Mouse (Mus musculus): Measurements from ENCODE around the gene Grsf1. TPM values are rescaled to one million over a fixed set of nuclear protein-coding genes. Genes with fewer than 3 reads are reported as not detected.

Grsf1 gene
- polyA plus RNA-seq, 1 experiment: 27.3 TPM

DNA sequence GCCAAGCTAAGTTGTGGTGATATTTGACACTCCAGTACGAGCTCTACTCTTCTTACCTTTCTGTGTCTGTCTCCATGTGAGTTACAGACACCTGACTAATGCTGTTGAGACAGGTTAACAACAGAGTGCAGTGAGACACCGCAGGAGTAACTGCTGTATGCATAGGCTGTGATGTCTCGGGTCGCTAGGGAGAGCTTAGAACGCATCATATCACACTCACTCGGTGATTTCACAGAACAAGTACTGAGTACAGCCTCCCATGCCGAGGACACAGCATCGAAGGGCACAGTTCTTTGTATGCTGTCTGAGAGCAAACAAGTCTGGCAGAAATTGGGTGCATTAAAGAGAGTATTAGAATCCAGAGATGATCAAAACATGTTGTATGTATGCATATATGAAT lies 46.0 kb downstream of the Grsf1 start:
- H3K4me3 ChIP-seq (ENCODE audit: control insufficient read depth, insufficient read depth, low read length): no peak overlapping the region
- H3K36me3 ChIP-seq (ENCODE audit: control insufficient read depth, insufficient read depth, low read length): no peaks in the 10 kb centered on the region
- H3K27me3 ChIP-seq (ENCODE audit: control insufficient read depth, insufficient read depth, low read length): no peaks in the 10 kb centered on the region
- TF ChIP-seq CTCF (IDR thresholded peaks at IDR 0.05; ENCODE audit: borderline replicate concordance, control insufficient read depth, extremely low read depth, insufficient read depth, low read length, poor library complexity) (no peak), POLR2A (IDR thresholded peaks at IDR 0.05; ENCODE audit: control insufficient read depth, extremely low read depth, insufficient read depth, low read length, poor library complexity) (no peak)
- H3K27ac ChIP-seq (ENCODE audit: control insufficient read depth, insufficient read depth, low read length): no peak overlapping the region
- DNase-seq: no peak
- H3K4me1 ChIP-seq (replicated peaks; ENCODE audit: control insufficient read depth, insufficient read depth, low read length): no peaks in the 10 kb centered on the region
- 97% methylated on average over 8 of the region's 8 CpGs for WGBS

DNA sequence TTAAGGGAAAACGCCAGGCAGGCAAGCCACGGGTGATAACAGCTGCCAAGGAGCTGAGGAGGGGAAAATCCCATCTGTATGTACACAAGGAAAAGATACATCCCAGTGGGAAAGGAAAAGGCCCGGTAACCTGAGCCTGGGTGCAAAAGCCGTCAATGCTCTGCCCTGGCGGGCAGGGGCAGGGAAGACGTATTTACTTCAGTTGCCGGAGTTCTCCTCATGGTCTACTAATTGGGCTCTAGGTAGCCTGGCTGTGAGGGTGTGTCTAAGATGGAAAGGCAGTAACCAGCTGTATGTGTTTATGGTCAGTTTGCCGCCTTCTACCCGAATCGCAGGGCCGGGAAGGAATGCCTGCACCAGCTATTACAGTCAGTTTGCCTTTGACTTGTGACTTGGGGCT lies 46.8 kb downstream of the Grsf1 start:
- TF ChIP-seq POLR2A (IDR thresholded peaks at IDR 0.05; ENCODE audit: control insufficient read depth, extremely low read depth, insufficient read depth, low read length, poor library complexity) (no peak), CTCF (IDR thresholded peaks at IDR 0.05; ENCODE audit: borderline replicate concordance, control insufficient read depth, extremely low read depth, insufficient read depth, low read length, poor library complexity) (no peak)
- Histone ChIP-seq H3K4me1 (replicated peaks; ENCODE audit: control insufficient read depth, insufficient read depth, low read length) (no peaks in the 10 kb centered on the region), H3K4me3 (ENCODE audit: control insufficient read depth, insufficient read depth, low read length) (no peak overlapping the region), H3K36me3 (ENCODE audit: control insufficient read depth, insufficient read depth, low read length) (no peaks in the 10 kb centered on the region), H3K27me3 (ENCODE audit: control insufficient read depth, insufficient read depth, low read length) (no peaks in the 10 kb centered on the region), H3K27ac (ENCODE audit: control insufficient read depth, insufficient read depth, low read length) (no peak overlapping the region)
- 94% methylated on average over 11 of the region's 11 CpGs for WGBS
- DNase-seq: no peak

DNA sequence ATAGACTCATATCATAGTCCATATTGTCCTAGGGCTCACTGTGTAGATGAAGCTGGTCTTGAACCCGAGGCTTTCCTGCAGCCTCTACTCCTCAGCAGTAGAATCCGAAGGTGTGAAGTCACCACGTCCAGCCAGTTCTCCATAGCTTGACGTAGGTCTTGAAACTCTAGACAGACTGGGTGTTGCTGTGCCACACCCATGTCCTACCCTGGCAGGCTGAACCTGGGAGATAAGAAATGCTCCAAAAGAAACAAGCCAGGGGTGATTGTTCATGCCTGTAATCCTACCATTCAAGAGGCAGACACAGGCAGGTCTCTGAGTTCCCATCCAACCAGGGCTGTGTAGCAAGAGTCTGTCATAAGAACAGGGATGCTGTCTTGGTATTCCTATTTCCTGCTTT lies 48.4 kb downstream of the Grsf1 start:
- WGBS: 96% methylated on average over 4 of the region's 4 CpGs
- no peaks in the 10 kb centered on the region for H3K4me1 ChIP-seq (replicated peaks; ENCODE audit: control insufficient read depth, insufficient read depth, low read length)
- no peak for DNase-seq
- H3K4me3 ChIP-seq (ENCODE audit: control insufficient read depth, insufficient read depth, low read length): no peak overlapping the region
- H3K36me3 ChIP-seq (ENCODE audit: control insufficient read depth, insufficient read depth, low read length): no peaks in the 10 kb centered on the region
- no peak for TF ChIP-seq CTCF (IDR thresholded peaks at IDR 0.05; ENCODE audit: borderline replicate concordance, control insufficient read depth, extremely low read depth, insufficient read depth, low read length, poor library complexity)
- no peak for TF ChIP-seq POLR2A (IDR thresholded peaks at IDR 0.05; ENCODE audit: control insufficient read depth, extremely low read depth, insufficient read depth, low read length, poor library complexity)
- no peak overlapping the region for H3K27ac ChIP-seq (ENCODE audit: control insufficient read depth, insufficient read depth, low read length)
- no peaks in the 10 kb centered on the region for H3K27me3 ChIP-seq (ENCODE audit: control insufficient read depth, insufficient read depth, low read length)

DNA sequence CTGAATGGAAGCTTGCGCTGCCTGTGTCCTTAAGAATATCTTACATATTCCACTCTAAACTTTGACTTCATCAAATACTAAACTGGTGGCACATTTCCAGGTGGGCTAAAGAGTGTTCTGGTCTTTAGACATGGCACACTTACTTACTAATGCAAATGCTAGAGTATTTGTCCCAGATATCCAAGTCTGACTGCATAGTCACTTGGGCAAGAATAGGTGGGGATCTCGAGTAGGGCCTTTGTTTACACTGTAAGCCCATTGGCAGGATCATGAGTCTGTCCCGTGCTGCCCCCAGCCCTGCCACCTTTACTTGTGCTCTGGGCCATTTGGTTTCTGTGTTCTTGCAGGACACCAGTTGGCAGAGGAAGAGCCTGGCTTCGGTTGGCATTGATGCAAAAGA lies 59.0 kb downstream of the Grsf1 start:
- H3K4me3 ChIP-seq (ENCODE audit: control insufficient read depth, insufficient read depth, low read length): no peak overlapping the region
- WGBS: 93% methylated on average over 4 of the region's 4 CpGs
- no peaks in the 10 kb centered on the region for H3K36me3 ChIP-seq (ENCODE audit: control insufficient read depth, insufficient read depth, low read length)
- no peak overlapping the region for H3K27ac ChIP-seq (ENCODE audit: control insufficient read depth, insufficient read depth, low read length)
- H3K27me3 ChIP-seq (ENCODE audit: control insufficient read depth, insufficient read depth, low read length): no peaks in the 10 kb centered on the region
- no peaks in the 10 kb centered on the region for H3K4me1 ChIP-seq (replicated peaks; ENCODE audit: control insufficient read depth, insufficient read depth, low read length)
- TF ChIP-seq POLR2A (IDR thresholded peaks at IDR 0.05; ENCODE audit: control insufficient read depth, extremely low read depth, insufficient read depth, low read length, poor library complexity) (no peak), CTCF (IDR thresholded peaks at IDR 0.05; ENCODE audit: borderline replicate concordance, control insufficient read depth, extremely low read depth, insufficient read depth, low read length, poor library complexity) (no peak)
- DNase-seq: no peak

DNA sequence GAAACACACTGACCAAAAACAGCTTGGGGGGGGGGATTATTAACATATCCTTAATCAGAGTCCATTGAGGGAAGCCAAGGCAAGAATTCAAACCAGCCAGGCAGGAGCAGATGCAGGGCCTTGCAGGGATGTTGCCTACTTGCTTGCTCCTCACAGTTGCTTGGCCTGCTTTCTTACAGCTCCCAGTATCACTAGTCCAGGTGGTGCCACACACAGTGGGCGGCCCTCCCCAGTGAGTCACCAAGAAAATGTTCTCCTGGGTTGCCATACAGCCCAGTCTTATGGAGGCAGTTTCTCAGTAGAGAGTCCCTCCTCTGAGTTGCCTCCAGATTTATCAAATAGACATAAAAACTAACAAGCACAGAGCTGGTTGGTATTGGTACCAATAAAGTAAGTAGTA lies 61.8 kb downstream of the Grsf1 start:
- H3K27ac ChIP-seq (ENCODE audit: control insufficient read depth, insufficient read depth, low read length): no peak overlapping the region
- no peaks in the 10 kb centered on the region for H3K4me1 ChIP-seq (replicated peaks; ENCODE audit: control insufficient read depth, insufficient read depth, low read length)
- H3K27me3 ChIP-seq (ENCODE audit: control insufficient read depth, insufficient read depth, low read length): no peaks in the 10 kb centered on the region
- DNase-seq: no peak
- H3K4me3 ChIP-seq (ENCODE audit: control insufficient read depth, insufficient read depth, low read length): no peak overlapping the region
- 97% methylated on average over 1 of the region's 1 CpGs for WGBS
- no peaks in the 10 kb centered on the region for H3K36me3 ChIP-seq (ENCODE audit: control insufficient read depth, insufficient read depth, low read length)
- TF ChIP-seq CTCF (IDR thresholded peaks at IDR 0.05; ENCODE audit: borderline replicate concordance, control insufficient read depth, extremely low read depth, insufficient read depth, low read length, poor library complexity): no peak
- TF ChIP-seq POLR2A (IDR thresholded peaks at IDR 0.05; ENCODE audit: control insufficient read depth, extremely low read depth, insufficient read depth, low read length, poor library complexity): no peak

Other genes with a start within 250 kb of the Grsf1 start
- gene Ambn, start 220.2 kb downstream of the Grsf1 start, polyA plus RNA-seq (2012; rRNA removed): 0.10 and 0.12 TPM in 2 replicates
- 0.03 TPM in 1 of 2 replicates, not detected in the other for gene Enam, start 188.2 kb downstream of the Grsf1 start, polyA plus RNA-seq (2012; rRNA removed)
- 40.8 and 79.5 TPM in 2 replicates for gene Jchain, start 148.3 kb downstream of the Grsf1 start, polyA plus RNA-seq (2012; rRNA removed)
- 19.0 and 21.3 TPM in 2 replicates for gene Utp3, start 121.7 kb downstream of the Grsf1 start, polyA plus RNA-seq (2012; rRNA removed)
- gene Rufy3, start 111.1 kb downstream of the Grsf1 start, polyA plus RNA-seq (2012; rRNA removed): 6.4 and 7.8 TPM in 2 replicates
- gene Mob1b, start 44.7 kb upstream of the Grsf1 start, polyA plus RNA-seq (2012; rRNA removed): 3.8 and 4.9 TPM in 2 replicates
- gene Dck, start 88.8 kb upstream of the Grsf1 start, polyA plus RNA-seq (2012; rRNA removed): 58.2 and 75.9 TPM in 2 replicates
- gene Slc4a4, start 210.6 kb upstream of the Grsf1 start, polyA plus RNA-seq (2012; rRNA removed): 2.0 and 3.2 TPM in 2 replicates